Mouse (Mus musculus) frontal cortex, postnatal 36 days (tissue): ENCODE data around the gene Ank3.

Experiments used
- DNase-seq, 2 experiments: peaks; one replicate each; pipeline ENCODE4 v3.0.0; 2022; ENCODE audit warnings: low spot score in 2 of 2

Gene Ank3

DNA sequence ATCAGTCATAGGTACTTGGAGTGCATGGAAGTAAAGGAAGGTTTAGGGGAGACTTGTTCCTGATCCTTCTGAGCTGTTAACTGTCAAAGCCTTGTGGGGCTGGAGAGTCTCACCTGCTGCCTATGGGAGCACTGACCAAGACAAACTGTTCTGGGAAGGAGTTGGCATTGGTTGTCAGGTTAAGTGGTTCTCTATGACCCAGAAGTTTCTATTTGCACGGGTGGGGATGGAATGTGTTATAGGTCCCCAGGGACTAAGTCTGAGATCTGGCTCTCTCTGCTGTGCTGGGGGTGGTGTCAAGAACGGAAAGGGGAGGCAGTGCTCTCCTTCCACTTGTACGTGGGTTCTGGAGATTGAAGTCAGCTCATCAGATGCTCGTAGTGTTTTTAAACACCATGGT, 6.9 kb downstream of the Ank3 start:
- no peak for DNase-seq

DNA sequence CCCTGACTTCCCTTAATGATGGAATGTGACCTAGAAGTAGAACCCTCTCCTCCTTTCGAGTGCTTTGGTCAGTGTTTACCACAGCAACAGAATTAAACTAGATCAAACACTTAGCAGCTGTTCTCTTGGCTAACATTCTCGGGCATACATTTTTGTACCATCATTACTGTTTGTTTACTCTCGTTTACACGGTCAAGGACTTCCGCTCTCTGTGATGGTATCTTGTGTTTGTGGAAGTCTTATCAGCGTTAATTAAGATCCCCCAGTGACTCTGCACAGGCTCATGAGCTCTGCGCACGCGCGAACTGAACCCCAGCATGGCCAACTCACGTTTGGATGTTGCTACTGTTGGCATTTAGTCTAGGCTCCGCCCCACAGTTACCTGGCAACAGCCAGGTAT, 16.3 kb downstream of the Ank3 start:
- DNase-seq: no peak

DNA sequence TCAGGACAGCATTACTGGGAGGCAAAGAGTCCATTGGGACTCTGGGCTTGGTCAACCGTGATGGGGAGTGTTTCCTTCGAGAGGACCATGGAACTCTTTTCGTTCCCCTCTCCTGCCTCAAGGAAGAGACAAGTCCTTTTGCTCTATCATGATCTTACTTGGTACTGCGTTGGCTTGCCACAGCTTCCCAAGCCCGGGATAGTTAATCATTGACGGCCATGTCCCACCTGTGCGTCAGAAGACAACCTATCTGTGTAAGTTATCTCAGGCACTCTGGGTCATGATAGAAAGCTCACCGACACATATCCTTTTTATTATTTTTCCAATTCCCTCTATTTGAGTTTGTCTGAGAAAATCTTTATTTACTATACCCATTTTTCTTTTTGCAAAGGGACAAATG, 20.1 kb downstream of the Ank3 start:
- DNase-seq: no peak

DNA sequence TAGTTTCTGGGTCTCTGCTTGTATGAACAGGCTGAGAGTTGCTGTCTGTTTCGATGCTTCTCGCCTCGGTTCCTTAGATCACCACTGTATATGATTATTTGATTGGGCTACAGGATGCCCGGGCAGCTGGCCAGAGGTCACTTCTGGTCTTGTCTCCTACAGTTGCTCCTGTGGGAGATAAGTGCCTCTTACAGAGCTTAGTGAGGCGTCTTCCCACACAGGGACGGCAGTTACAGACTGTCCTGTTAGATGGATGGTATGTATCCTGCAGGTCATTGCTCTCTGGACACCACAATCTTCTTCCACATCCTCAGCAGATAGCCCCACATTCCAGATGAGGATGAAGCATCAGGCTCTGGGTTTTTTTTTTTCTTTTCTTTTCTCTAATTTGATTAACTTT, 21.7 kb downstream of the Ank3 start:
- DNase-seq: no peak

DNA sequence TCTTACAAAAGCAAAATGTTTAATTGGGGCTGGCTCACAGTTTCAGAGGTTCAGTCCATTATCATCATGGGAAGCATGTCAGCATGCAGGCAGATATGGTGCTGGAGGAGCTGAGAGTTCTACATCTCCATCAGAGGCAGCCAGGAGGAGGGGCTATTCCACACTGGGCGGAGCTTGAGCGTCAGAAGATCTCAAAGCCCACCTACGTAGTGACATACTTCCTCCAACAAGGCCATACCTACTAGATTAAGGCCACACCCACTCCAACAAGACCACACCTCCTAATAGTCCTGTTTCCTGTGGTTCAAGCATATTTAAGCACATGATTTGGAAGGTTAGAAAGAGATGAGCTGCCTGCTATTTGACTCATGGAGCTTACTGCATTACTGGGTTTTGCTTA, 25.5 kb downstream of the Ank3 start:
- DNase-seq: no peak

DNA sequence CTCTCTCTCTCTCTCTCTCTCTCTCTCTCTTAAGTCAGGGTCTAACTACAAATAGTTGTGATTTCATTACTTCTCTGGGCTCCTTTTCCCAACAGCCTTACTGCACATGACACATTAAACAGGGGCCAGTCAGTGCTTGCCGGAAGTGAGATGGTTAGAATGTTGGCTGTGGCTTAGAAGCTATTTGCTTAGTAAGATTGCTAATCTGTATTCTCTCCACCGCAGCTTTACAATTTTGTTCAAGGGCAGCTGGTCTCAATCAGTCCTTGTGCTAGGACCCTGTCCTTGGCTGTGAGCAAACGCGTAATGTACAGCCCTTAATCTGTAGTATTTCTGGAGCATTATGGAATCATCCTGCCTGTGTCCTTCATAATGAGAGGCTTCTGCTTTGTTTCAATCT, 31.6 kb downstream of the Ank3 start:
- DNase-seq: no peak

DNA sequence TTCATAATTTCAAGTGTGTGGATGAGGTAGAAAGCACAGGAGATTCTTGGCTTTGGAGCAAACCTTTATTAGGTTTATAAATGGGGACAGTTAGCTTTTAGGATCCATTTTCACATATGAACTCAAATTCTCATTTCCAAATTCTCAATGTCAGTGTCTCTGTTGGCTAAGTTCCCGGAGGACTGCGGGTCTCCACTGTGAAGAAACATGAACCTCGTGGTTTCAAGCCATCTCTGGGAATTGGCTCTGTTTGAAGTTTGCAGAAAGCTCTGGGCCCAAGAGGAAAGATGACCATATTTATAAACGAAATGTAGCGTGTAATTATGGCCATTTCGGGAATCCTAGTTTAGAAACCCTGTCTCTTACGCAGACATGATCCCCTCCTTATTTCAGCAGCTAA, 32.5 kb downstream of the Ank3 start:
- no peak for DNase-seq

DNA sequence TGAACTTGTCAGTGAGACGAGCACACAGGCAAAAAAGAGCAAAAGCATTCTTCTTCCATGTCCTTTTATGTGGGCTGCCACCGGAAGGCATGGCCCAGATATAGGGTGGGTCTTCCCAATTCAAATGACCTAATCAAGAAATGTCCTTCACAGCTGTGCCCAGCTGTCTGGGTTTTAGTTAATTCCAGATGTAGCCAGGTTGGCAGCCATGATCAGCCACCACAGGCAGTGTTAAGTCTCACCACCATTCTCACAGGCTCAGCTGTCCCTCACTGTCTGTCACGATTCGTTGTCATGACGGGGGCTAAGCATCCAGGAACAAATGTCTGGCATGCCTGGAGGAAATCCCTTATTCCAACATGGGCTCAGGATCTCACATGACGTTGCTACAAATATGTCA, 36.6 kb downstream of the Ank3 start:
- DNase-seq: no peak

DNA sequence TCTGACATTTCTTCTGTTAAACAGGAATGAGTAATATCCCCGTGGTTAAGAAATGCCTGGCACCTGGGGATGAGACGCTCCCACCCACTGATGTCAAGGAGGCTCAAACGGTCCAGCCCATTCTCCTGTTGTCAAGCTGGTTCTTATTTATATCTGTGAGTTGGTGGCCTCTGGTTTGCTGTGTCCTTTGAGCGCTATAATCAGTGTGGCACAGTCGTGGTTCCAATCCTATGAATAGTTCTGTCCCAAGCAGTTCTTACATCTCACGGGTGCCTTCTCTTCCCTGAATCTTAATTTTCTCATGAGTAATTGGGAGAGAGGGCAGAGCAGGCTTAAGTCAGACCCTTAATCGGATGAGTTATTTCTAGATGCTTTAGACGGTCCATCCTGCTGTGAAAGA, 40.9 kb downstream of the Ank3 start:
- DNase-seq: no peak

DNA sequence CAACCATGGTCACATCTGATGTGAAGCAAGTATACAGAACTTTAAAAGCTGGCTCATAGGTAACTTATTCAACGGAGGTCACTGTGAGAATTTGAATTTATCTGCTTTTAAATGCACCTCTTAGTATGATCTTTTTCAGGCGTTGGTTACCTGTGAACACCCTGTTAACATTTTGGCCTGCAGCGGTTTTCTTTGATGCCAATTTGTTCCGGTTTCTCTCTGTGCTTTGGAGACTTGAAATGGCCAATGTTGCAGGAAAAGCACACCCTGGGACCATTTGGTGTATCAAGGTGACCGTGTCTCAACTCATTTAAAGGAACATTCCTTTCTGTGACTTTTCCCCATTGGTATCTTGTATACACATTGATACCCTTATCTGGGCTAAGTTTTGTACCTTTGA, 46.0 kb downstream of the Ank3 start:
- no peak for DNase-seq

DNA sequence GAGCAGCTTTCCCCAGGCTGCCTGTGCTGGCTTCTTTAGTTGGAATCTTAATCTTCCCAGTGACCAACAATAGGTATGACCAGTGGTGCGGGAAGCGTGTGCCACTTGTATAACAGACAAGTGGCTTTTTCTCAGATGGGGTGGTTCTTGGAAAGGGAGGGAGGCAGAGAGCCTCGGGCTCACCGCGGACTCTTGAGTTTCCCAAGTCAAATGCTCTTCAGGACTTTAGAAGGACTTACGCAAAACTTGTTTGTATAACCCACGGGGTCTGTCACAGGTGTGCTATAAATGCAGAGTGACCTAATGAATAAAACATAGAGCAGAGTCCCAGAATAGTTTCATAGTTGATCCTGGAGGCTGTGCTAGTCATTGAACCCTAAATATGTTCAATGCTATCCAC, 47.4 kb downstream of the Ank3 start:
- DNase-seq: no peak

DNA sequence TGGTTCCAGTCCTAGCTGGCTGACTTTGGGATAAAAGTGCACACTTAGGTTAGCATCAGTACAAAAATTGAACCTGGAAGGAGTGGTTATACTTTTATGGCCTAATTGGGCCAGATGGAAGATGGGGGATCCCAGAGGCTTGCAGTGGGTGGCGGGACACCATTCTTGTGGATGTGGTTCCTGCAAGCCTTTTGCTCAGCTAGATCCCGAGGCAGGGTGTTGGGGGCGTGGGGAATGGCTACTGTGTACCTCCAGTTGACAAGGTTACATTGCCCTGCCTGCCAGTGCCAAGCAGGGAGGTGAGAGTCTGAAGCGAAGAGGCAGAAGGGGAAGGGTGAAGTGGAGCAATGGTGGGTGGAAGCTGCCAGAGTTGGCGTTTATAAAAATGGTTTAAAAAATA, 48.0 kb downstream of the Ank3 start:
- no peak for DNase-seq

DNA sequence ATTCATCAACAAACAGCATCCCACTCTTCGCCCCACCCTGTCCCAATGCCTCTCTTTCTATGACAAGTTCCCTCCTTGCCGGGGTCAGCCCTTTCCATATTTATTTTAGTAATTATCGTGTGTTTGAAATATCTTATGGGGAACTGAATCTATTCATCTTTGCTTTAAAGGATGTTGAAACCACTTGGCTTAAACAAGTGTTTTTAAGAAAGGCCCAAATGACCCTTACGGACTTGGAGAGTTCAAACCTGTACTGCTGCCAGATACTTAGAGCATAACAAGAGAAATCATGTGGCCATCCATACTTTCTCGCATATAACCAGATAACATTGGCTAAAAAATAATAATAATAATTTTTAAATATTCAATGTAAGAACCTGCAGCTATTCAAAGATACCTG, 48.7 kb downstream of the Ank3 start:
- DNase-seq: no peak

DNA sequence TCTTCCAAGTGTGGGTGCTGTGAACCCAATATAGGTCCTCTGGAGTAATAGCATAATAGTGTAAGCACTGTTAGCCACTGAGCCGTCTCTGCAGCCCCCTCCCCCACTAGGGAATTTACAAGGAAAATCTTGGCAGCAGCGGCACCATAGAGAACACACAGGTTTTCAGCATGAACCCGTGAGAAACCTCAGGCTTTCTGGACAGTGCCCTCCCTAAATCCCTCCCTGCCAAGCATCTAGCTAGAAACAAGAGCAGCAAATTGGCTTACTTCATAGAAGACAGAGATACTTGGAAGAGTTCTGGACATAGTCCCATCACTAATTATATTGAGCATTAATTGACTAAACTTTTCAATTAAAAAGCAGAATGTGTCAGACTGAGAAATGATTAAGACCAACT, 49.6 kb downstream of the Ank3 start:
- DNase-seq: no peak

DNA sequence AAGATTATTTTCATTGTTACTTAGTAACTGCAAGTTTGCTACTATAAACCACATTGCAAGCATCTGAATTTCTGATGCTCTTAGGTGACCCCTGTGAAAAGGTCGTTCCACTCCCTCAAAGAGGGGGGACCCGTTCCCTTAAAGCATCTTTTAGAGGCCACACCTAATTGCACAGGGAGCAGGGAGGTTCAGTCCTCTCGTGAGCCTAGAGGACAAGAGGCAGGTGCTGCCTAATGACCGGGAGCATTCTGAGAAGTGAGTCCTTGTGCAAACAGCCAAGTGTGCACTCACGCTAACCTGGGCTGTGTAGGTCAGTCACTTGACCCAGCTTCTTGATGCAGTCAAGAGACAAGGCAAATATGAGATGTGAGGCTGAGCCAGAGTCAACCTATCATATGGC, 52.4 kb downstream of the Ank3 start:
- DNase-seq: no peak

DNA sequence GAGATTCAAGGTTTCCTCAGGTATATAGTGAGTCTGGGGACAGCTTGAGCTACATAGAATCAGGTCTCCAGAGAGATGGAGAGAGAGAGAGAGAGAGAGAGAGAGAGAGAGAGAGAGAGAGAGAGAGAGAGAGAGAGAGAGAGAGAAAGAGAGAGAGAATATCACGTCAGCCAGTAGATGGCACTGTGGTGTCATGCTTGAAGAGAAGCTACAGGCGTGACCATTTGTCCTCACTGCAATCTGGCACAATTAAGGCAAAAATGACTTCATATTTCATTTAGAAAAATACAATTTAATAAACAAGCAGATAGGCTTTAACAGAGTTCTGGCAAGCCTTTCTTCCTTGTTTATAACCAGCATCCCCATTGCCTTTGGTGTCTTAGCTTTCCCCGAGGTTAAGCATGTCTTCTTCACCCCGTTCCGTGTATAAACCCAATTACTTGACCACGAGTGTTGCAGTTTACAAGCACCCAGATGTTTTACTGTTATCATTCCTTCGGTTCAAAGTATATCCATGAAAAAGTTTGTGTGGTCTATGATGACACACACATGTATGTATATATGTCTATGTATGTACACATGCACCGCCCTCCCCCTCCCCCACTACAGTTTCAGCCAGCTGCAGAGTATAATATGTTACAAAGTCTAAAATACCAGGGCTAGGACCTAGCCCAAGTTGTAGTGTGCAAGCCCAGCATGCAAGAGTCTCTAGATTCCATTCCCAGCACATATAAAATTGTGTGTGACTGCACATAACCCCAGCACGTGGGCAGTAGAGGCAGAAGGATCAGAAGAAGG, 53.8 kb downstream of the Ank3 start:
- DNase-seq: peak; percentile 68 to 76

DNA sequence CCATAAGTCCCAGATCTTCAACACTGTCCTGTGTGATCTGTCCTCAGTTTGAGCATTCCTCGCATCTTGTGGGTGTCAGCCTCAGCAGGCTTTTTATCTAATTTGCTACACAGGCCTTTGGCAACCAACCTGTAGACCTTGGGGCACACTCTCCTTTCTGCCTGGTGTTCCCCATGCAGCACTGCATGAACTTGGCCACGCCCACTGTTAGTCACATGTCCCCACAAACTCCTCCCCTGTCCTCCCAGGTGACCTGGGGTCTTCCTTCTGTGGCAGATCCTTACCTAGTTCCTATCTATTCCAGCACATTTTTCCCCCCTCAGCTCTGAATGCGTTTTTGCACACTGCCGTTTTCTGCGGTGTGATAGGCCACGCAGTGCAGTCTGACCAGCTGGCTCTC, 55.0 kb downstream of the Ank3 start:
- DNase-seq: no peak

DNA sequence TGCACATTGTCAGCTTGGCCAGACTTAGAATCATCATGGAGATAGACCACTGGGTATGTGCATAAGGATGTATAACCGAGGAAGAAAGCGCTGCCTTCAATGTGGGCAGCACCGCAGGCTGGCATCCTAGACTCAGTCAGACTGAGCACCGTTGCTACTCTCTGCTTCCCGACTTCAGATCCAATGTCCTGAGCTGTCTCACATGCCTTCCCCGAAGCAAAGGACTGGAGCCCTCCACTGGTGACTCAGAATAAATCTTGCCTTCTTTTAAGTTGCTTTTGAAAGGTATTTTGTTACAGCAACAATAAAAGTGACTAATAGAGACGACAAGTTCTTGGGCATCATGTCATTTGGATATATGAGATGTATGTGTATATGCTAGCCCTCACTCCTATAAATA, 55.9 kb downstream of the Ank3 start:
- peak in 1 of 2 experiments; percentile 26 for DNase-seq

DNA sequence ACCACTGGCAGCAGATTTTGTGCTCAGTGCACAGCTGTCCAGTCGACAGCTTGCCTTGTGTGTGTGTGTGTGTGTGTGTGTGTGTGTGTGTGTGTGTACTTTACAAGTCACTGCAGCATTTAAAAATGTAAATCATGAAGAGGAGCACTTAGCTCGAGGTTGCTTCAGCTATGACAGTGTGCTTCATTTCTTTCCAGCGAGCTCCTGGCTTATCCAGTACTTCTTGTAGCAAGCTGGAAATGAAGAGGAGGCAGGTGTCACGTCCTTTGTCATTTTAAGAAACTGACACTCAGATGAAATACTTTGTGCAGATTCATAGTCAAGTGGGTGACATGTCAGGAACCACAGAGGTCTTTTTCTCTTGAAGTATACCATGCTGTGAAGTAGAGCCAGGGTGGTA, 66.3 kb downstream of the Ank3 start:
- DNase-seq: peak in 1 of 2 experiments; percentile 30

DNA sequence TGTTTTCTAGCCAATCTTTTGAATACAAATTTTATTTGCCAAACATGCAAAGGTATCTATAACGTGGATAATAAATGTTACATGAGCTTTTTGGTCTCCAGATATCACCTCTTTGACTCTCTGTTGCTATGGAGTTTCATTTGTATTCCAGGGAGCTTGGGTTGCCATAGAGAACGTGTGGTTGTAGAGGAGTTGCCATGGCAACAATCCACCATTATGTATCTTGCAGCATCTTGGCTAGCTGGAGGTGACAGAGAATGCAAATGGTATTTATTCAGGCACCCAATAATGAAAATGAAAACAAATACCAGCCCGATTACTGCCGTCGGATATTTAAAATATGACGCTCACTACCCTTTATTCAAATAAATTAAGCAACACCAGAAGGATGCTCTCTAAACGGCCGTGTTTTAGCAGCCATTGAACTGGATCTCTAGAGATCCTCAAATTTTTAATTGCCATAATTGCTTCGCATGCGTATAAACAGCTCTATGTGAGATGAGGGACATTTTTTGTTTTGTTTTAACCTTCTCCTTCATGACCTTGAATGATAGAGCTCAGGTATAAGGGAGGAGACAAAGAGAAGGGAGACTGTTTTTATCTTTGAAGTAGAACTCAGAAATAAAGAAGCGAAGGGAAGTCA, 67.1 kb downstream of the Ank3 start:
- peak in 1 of 2 experiments; percentile 76 for DNase-seq

DNA sequence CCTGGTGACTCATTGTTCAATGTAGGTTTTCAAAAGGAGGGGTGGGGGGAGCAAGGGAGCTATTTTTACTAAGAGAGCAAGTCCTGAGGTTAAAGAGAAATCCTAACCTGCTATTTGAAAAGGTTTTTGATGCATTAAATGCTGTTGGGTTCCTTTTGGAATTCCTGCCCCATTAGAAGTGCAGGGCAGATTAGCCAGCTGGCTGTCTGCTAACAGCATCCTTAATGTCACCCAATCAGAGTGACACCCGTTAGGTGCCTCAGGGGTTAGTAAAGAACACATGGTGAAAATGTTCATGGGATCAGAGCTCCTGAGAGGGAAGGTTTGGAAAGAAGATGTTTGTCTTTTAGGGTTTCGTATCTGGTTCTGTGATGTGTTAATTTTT, 67.6 kb downstream of the Ank3 start:
- DNase-seq: no peak

DNA sequence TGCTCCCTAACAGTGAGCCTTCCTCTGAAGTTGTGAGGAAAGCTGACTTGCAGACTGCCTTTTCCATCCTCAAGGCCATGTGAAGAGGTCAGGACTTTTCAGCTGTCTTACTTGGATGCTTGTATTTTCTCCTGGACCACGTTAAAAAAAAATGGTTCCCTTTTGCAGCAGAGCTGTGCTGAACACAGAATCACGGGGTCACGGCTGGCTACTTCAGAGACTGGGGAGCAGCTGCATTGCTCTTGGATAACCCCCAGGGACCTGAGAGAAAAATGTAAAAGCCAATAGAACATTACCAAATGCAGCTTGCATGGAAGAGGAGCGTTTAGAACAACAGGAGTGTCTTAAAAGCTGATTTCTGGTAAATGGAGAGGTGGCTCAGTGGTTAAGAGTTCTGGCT, 68.0 kb downstream of the Ank3 start:
- no peak for DNase-seq

DNA sequence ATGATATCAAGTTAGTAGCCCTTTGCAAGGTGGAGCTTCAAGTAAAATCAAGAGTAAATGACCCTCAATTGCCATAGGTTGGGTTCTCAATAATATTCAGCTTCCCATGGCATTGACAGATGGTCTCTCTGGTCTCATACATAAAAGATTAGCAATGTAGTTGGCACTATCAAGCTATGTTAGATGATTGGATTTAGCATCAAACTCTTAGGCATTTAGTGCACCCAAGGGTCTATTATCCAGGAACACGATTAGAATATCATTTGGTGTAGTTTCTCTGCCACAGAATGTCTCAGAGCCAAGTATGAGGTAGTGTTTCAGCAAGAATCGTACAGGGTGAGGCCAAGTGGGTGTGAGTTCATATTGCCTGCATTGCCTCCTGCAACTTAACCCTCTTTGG, 68.6 kb downstream of the Ank3 start:
- DNase-seq: no peak

DNA sequence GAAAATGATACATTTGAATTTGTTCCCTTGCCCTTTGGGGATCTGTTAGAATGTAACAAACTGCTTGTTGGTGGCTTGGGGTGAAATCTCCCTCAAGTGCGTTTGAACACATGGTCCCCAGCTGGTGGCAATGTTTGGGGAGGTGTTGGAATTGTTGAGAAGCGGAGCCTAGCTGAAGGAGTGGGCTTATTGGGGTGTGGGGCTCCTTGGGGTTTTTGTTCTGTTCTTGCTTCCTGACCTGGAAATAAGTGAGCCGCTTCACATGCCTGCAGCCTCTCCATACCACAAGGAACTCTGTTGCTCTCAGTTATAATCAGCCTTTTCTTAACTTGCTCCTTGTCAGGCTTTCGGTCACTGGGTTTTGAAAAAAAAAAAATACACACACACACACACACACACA, 73.3 kb downstream of the Ank3 start:
- DNase-seq: no peak
